In the genomic region with DNA sequence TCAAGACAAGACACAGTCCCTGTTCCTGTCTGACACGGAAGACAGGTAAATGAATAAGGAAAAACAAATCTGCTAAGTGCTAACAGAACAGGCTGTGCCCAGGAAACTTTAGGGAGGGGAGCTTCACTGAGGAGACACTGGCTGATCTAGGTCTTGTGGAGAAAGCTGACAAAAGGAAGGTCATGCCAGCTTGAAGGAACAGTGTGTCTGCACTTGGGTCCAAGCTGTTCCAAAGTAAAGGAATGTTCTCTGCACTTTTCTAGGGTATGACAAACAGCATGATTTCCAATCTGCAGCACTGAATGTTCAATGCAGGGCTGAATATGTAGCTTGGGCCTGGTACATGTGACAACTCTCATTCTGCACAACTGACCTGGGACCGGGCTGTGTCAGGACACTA, we compare ENCODE assay signal across 32 mouse cellular contexts.
"Had no signal": no experiment of that assay in that cellular context is flagged by ENCODE, and none has a peak within 500 bp of the region (broad histone marks: within the 10 kb centered on the region; RNA-seq: fewer than 3 reads in every experiment).

No protein-coding gene starts in this region.

- H3K4me3 ChIP-seq: left cerebral cortex, adult 2 months; limb, embryonic 10.5 days; limb, embryonic 12.5 days; limb, embryonic 13.5 days; limb, embryonic 15.5 days; liver, embryonic 12.5 days; liver, embryonic 13.5 days; liver, embryonic 15.5 days; lung, embryonic 15.5 days; megakaryocyte, embryonic 14.5 days; midbrain, embryonic 10.5 days; midbrain, embryonic 12.5 days; midbrain, embryonic 13.5 days; midbrain, embryonic 15.5 days; myocyte had no signal

- H3K27me3 ChIP-seq: limb, embryonic 12.5 days; limb, embryonic 13.5 days; limb, embryonic 15.5 days; liver, embryonic 12.5 days; liver, embryonic 13.5 days; liver, embryonic 15.5 days; lung, embryonic 15.5 days; megakaryocyte, embryonic 14.5 days; midbrain, embryonic 12.5 days; midbrain, embryonic 13.5 days; midbrain, embryonic 15.5 days had no signal

- H3K9ac ChIP-seq: limb, embryonic 12.5 days; limb, embryonic 13.5 days; limb, embryonic 15.5 days; liver, embryonic 12.5 days; liver, embryonic 13.5 days; liver, embryonic 14.5 days; liver, embryonic 15.5 days; liver, postnatal 0 days; lung, embryonic 14.5 days; lung, embryonic 15.5 days; midbrain, embryonic 12.5 days; midbrain, embryonic 13.5 days; midbrain, embryonic 15.5 days had no signal

- H3K36me3 ChIP-seq: limb, embryonic 13.5 days; limb, embryonic 15.5 days; liver, embryonic 15.5 days; lung, embryonic 15.5 days; midbrain, embryonic 13.5 days; midbrain, embryonic 15.5 days had no signal

- H3K9me3 ChIP-seq: limb, embryonic 10.5 days; limb, embryonic 12.5 days; limb, embryonic 13.5 days; limb, embryonic 15.5 days; liver, embryonic 12.5 days; liver, embryonic 13.5 days; liver, embryonic 15.5 days; lung, embryonic 15.5 days; megakaryocyte, embryonic 14.5 days; midbrain, embryonic 10.5 days; midbrain, embryonic 12.5 days; midbrain, embryonic 13.5 days; midbrain, embryonic 15.5 days had no signal

- H3K4me2 ChIP-seq: limb, embryonic 12.5 days; limb, embryonic 13.5 days; limb, embryonic 15.5 days; liver, embryonic 11.5 days; liver, embryonic 12.5 days; liver, embryonic 13.5 days; liver, embryonic 15.5 days; lung, embryonic 14.5 days; lung, embryonic 15.5 days; midbrain, embryonic 11.5 days; midbrain, embryonic 12.5 days; midbrain, embryonic 13.5 days; midbrain, embryonic 15.5 days had no signal

- H3K27ac ChIP-seq: left cerebral cortex, adult 2 months; limb, embryonic 10.5 days; limb, embryonic 12.5 days; limb, embryonic 13.5 days; limb, embryonic 15.5 days; liver, embryonic 12.5 days; liver, embryonic 13.5 days; liver, embryonic 14.5 days; liver, embryonic 15.5 days; lung, embryonic 15.5 days; macrophage; midbrain, embryonic 10.5 days; midbrain, embryonic 12.5 days; midbrain, embryonic 13.5 days; midbrain, embryonic 15.5 days had no signal

- DNase-seq: left cerebral cortex, postnatal 4 days; liver; liver, embryonic 13.5 days; liver, postnatal 0 days; lung, adult 18-20 months; lung, adult 2 months; lung, embryonic 14.5 days; lung, postnatal 10 days; lung, postnatal 14 days; lung, postnatal 36 days; lung, postnatal 4 days; midbrain, embryonic 14.5 days had no signal

- H3K4me1 ChIP-seq: limb, embryonic 10.5 days; limb, embryonic 12.5 days; limb, embryonic 13.5 days; limb, embryonic 15.5 days; lung, embryonic 15.5 days; midbrain, embryonic 10.5 days; midbrain, embryonic 12.5 days; midbrain, embryonic 13.5 days; midbrain, embryonic 15.5 days had no signal

- ATAC-seq: liver, embryonic 12.5 days; liver, postnatal 0 days; lung, postnatal 0 days; midbrain, embryonic 13.5 days; midbrain, embryonic 15.5 days; midbrain, embryonic 16.5 days had no signal
